Mouse (Mus musculus): ENCODE data around the gene Klk10.

Gene Klk10

DNA sequence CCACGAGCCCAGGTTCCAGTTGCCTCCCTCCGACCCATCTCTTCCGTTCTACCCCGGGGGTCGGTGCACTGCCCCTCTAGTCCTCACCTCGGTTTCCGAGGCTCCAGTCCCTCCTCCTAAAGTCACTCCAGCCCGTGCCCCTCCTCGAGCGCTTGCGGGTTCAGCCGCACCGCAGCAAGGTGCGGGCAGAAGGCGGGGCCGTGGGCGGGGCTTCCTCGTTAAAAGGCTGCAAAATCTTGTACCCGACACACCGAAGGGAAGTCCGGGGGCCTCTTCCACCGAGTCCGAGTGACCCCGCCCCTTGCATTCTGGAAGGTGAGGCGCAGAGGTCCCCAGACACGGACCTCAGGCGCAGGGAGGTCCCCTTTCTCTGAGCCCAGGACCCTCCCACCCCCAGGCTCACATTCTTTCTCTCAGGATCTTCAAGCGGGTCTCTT is 16.5 kb downstream of the Klk10 start, which contains the start of gene Klk8:
Klk8 (plus strand) TSS at position 245 of the 437 bp plus-strand sequence.
- peak; percentile 43 for DNase-seq

GRCm38 (mm10) chr7:43797844-43798462 is 17.1 kb downstream of the Klk10 start:
- no peak for DNase-seq

DNA sequence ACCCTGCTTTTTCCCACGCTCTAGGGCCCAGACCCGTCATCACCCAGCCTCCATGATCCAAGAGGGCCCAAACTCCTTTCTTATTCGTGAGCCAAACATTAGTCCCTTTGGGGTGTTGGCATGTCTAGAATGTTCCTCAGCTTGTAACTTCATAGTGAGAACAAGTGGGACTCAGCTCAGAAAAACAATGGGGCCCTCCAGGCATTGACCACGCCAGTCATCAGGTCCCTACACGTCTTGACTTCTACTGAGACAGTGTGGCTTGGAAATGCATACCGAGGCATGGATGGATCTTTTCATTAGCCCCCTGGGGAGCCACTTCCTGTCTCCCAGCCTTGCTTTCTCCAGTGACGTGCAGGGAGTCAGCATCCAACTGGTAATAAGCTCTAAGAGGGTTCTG is 19.0 kb downstream of the Klk10 start:
- no peak for DNase-seq

GRCm38 (mm10) chr7:43810994-43811393 is 30.2 kb downstream of the Klk10 start, which contains the start of gene Klk7:
Gene Klk7, plus strand, starts transcription at chr7:43811294.
- DNase-seq = no peak

DNA sequence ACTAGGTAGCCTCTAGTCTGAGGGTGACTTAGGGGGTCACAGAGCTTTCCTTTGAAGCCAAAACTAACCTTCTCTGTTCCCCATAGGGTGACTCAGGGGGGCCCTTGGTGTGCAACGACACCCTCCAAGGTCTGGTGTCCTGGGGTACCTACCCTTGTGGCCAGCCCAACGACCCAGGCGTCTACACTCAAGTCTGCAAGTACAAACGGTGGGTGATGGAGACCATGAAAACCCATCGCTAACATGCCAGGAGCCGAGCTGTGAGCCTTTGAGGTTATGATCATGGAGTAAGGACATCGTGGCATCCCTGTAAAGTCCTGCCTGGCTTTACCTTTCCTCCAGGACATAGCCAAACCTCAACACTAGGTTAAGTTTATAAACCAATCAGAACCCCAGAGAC is 34.4 kb downstream of the Klk10 start:
- DNase-seq = no peak

- DNase-seq = no peak
Measured at GRCm38 (mm10) chr7:43816746-43817145, 35.9 kb downstream of the Klk10 start.

GRCm38 (mm10) chr7:43821581-43821980 is 40.7 kb downstream of the Klk10 start:
- no peak for DNase-seq

DNA sequence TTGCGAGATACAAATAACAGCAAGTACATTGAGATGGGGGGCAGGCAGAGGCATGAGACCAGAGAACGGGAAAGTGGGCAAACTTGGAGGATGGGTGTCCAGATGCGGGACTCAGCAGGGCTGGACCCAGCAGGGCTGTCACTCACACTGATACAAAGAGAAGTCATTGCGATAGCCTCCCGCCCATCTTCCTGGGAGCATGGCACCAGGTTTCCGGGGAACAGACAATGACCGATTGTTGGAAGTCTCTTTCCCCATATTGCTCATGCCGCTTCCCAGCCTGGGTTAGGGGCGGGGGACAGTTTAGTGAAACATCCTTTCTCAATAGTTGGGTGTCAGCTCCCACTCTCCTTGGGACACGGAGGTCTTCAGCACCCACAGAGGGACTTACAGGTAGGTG is 43.4 kb downstream of the Klk10 start, which contains the start of gene Klk6:
Klk6 (plus strand) TSS at position 301 of the 400 bp plus-strand sequence.
- no peak for DNase-seq

GRCm38 (mm10) chr7:43826056-43826455 is 45.2 kb downstream of the Klk10 start:
- no peak for DNase-seq

DNA sequence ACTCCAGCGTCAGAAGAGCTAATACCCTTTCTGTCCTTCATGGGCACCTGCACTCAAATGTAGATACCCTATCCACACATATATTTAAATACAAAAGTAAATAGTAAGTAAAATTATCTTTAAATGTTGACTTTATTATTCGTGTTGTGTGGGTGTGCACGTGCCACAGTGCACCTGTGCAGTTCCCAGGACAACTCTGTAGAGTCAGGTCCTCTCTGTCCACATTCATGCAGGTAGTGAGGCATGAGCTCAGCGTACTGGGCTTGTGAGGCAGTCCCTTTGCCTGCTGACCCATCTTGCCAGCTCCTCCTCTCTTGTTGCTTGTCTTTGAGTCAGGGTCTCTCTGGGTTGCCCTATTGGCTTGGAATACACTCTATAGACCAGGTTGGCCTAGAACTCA is 46.9 kb downstream of the Klk10 start:
- no peak for DNase-seq

GRCm38 (mm10) chr7:43829006-43829405 is 48.2 kb downstream of the Klk10 start:
- no peak for DNase-seq

Measured in right cerebral cortex, postnatal 4 days (tissue).